Mouse (Mus musculus) c-Kit-positive CD71-positive TER-119-positive erythroid progenitor cells, embryonic 14.5 days (primary cell): Measurements from ENCODE around the gene Sval1.

ENCODE experiments used
- DNase-seq: peaks from one replicate; pipeline ENCODE4 v3.0.0-alpha.2; 2013; ENCODE audit warnings: low spot score

Gene Sval1

DNA sequence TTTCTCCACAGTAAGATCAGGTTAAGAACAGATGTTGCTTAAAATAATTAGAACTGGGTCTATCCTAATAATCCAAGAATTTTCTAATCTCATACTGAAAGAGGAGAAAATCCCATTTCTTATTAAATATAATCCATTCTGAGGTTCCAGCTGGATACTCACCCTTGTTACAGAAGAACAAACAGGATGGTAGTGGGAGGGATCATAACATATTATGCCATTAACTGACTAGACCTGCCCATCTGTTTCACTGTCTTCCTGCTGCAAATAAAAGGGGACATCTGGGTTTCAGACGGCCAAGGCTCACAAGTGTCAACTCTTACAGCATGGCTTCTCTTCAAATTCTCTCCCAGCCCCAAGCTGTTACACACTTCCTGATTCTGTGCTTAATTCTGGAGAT is at the start of gene Sval1:
TSS of gene Sval1 (plus strand) at position 301 of the 400 bp plus-strand sequence.
- DNase-seq = no peak

- no peak for DNase-seq
These were observed 39.8 kb upstream of the Sval1 start for GRCm38 (mm10) chr6:41911625-41912024.

DNA sequence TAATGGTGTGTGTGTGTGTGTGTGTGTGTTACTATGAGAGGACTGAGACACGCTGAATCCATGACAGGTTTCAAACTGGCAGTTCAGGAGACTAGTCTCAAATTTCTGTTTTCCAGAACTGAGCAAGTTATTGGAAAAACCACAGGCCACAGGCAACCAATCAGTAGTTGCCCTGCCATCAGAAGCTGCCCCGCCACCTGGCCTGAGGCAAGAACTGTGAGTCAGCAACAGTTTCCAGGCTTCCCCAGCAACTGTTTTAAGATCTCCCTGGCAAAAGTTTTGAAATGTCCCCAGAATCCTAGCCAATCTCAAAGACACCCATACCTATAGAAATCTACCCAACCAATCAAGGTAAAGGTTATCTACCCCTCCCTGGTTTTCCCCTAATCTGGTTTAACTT is 36.5 kb upstream of the Sval1 start:
- DNase-seq = no peak

DNA sequence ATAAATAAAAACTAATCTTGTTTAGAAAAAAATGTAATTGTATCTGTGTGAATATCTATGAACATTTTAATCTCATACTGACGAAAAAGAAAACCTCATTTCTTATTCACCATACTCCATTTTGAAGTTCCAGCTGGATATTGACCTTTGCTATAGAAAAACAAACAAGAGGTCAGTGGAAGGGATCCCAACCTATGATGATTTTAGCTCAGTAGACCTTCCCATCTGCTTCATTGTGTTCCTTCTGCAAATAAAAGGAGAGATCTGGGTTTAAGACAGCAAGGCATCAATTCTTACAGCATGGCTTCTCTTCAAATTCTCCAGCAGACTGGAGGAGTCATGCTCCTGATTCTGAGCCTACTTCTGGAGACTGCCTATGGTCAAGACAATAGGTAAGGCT is 16.4 kb downstream of the Sval1 start, which contains the start of gene Sval3:
TSS of gene Sval3 (plus strand) at position 301 of the 400 bp plus-strand sequence.
- DNase-seq = no peak
